Mouse (Mus musculus): ENCODE results near the gene Cdkn1b. TPM values are rescaled to one million over a fixed set of nuclear protein-coding genes. Genes with fewer than 3 reads are reported as not detected.

The Cdkn1b gene
- polyA plus RNA-seq, 1 experiment from 2014 or later: 18.9 TPM

- Histone ChIP-seq H3K9ac (no peak overlapping the region), H3K4me2 (peak overlapping the region; percentile 89), H3K4me1 (peaks cover 39% of the 10 kb centered on the region), H3K36me3 (no peaks in the 10 kb centered on the region), H3K27me3 (no peaks in the 10 kb centered on the region), H3K4me3 (no peak overlapping the region), H3K9me3 (no peaks in the 10 kb centered on the region), H3K27ac (no peak overlapping the region)
- 62% methylated on average over 4 of the region's 4 CpGs for WGBS
- ATAC-seq (ENCODE audit: insufficient number of reproducible peaks, insufficient read depth, low FRiP score, low TSS enrichment, low read depth): no peak
These were observed 3.5 kb downstream of the Cdkn1b start for GRCm38 (mm10) chr6:134923670-134924069.

GRCm38 (mm10) chr6:134924262-134924661 lies 4.1 kb downstream of the Cdkn1b start:
- 72% methylated on average over 3 of the region's 3 CpGs for WGBS
- Histone ChIP-seq H3K27ac (no peak overlapping the region), H3K9me3 (no peaks in the 10 kb centered on the region), H3K4me1 (peaks cover 41% of the 10 kb centered on the region), H3K4me3 (no peak overlapping the region), H3K4me2 (no peak overlapping the region), H3K9ac (no peak overlapping the region), H3K27me3 (no peaks in the 10 kb centered on the region), H3K36me3 (no peaks in the 10 kb centered on the region)
- no peak for ATAC-seq (ENCODE audit: insufficient number of reproducible peaks, insufficient read depth, low FRiP score, low TSS enrichment, low read depth)

GRCm38 (mm10) chr6:134925673-134926337 lies 5.6 kb downstream of the Cdkn1b start:
- no peaks in the 10 kb centered on the region for H3K36me3 ChIP-seq
- H3K9me3 ChIP-seq: no peaks in the 10 kb centered on the region
- peaks cover 50% of the 10 kb centered on the region for H3K4me1 ChIP-seq
- no peak overlapping the region for H3K4me2 ChIP-seq
- no peak for ATAC-seq (ENCODE audit: insufficient number of reproducible peaks, insufficient read depth, low FRiP score, low TSS enrichment, low read depth)
- H3K9ac ChIP-seq: no peak overlapping the region
- no peaks in the 10 kb centered on the region for H3K27me3 ChIP-seq
- 77% methylated on average over 4 of the region's 4 CpGs for WGBS
- H3K27ac ChIP-seq: no peak overlapping the region
- H3K4me3 ChIP-seq: no peak overlapping the region

- no peaks in the 10 kb centered on the region for H3K36me3 ChIP-seq
- H3K4me1 ChIP-seq: peaks cover 55% of the 10 kb centered on the region
- no peak for ATAC-seq (ENCODE audit: insufficient number of reproducible peaks, insufficient read depth, low FRiP score, low TSS enrichment, low read depth)
- H3K9me3 ChIP-seq: no peaks in the 10 kb centered on the region
- H3K27ac ChIP-seq: peak overlapping the region; percentile 100
- no peaks in the 10 kb centered on the region for H3K27me3 ChIP-seq
- WGBS: 32% methylated on average over 3 of the region's 3 CpGs
- H3K4me2 ChIP-seq: peak overlapping the region; percentile 86
- H3K4me3 ChIP-seq: peak overlapping the region; percentile 56
- H3K9ac ChIP-seq: peak overlapping the region; percentile 87
These were observed 6.1 kb downstream of the Cdkn1b start for GRCm38 (mm10) chr6:134926338-134926705.

- H3K9ac ChIP-seq: peak overlapping the region; percentile 87
- peaks cover 52% of the 10 kb centered on the region for H3K4me1 ChIP-seq
- no peaks in the 10 kb centered on the region for H3K27me3 ChIP-seq
- H3K36me3 ChIP-seq: no peaks in the 10 kb centered on the region
- ATAC-seq (ENCODE audit: insufficient number of reproducible peaks, insufficient read depth, low FRiP score, low TSS enrichment, low read depth): no peak
- WGBS: under 1% methylated on average over 63 of the region's 63 CpGs
- peak overlapping the region; percentile 100 for H3K27ac ChIP-seq
- H3K4me3 ChIP-seq: peak overlapping the region; percentile 56
- no peaks in the 10 kb centered on the region for H3K9me3 ChIP-seq
- peak overlapping the region; percentile 86 for H3K4me2 ChIP-seq
These were observed 6.8 kb downstream of the Cdkn1b start for GRCm38 (mm10) chr6:134926803-134927594.

GRCm38 (mm10) chr6:134927595-134928095 lies 7.4 kb downstream of the Cdkn1b start:
- H3K4me2 ChIP-seq: peak overlapping the region; percentile 86
- peak overlapping the region; percentile 56 for H3K4me3 ChIP-seq
- H3K4me1 ChIP-seq: peaks cover 49% of the 10 kb centered on the region
- H3K27ac ChIP-seq: peak overlapping the region; percentile 100
- H3K9me3 ChIP-seq: no peaks in the 10 kb centered on the region
- no peaks in the 10 kb centered on the region for H3K27me3 ChIP-seq
- 2% methylated on average over 13 of the region's 13 CpGs for WGBS
- no peak for ATAC-seq (ENCODE audit: insufficient number of reproducible peaks, insufficient read depth, low FRiP score, low TSS enrichment, low read depth)
- H3K9ac ChIP-seq: peak overlapping the region; percentile 87
- no peaks in the 10 kb centered on the region for H3K36me3 ChIP-seq

GRCm38 (mm10) chr6:134928096-134928888 lies 8.1 kb downstream of the Cdkn1b start:
- Histone ChIP-seq H3K9ac (peak overlapping the region; percentile 87), H3K9me3 (no peaks in the 10 kb centered on the region), H3K4me1 (peaks cover 50% of the 10 kb centered on the region), H3K4me2 (peak overlapping the region; percentile 86), H3K27me3 (no peaks in the 10 kb centered on the region), H3K36me3 (no peaks in the 10 kb centered on the region), H3K27ac (peak overlapping the region; percentile 100), H3K4me3 (peak overlapping the region; percentile 56)
- WGBS: under 1% methylated on average over 63 of the region's 63 CpGs
- ATAC-seq (ENCODE audit: insufficient number of reproducible peaks, insufficient read depth, low FRiP score, low TSS enrichment, low read depth): peak; percentile 88

GRCm38 (mm10) chr6:134928889-134929310 lies 8.7 kb downstream of the Cdkn1b start:
- Histone ChIP-seq H3K4me2 (peak overlapping the region; percentile 86), H3K27me3 (no peaks in the 10 kb centered on the region), H3K27ac (peak overlapping the region; percentile 100), H3K36me3 (no peaks in the 10 kb centered on the region), H3K4me1 (peaks cover 44% of the 10 kb centered on the region), H3K9ac (peak overlapping the region; percentile 87), H3K4me3 (peak overlapping the region; percentile 56), H3K9me3 (no peaks in the 10 kb centered on the region)
- peak; percentile 22; the same call in 1 of the 2 replicates for ATAC-seq (ENCODE audit: insufficient number of reproducible peaks, insufficient read depth, low FRiP score, low TSS enrichment, low read depth)
- 0% methylated on average over 15 of the region's 15 CpGs for whole genome bisulfite sequencing

GRCm38 (mm10) chr6:134929926-134930325 lies 9.7 kb downstream of the Cdkn1b start:
- Histone ChIP-seq H3K27me3 (no peaks in the 10 kb centered on the region), H3K9ac (peak overlapping the region; percentile 58), H3K4me1 (peaks cover 44% of the 10 kb centered on the region), H3K4me3 (peak overlapping the region; percentile 56), H3K9me3 (no peaks in the 10 kb centered on the region), H3K4me2 (peak overlapping the region; percentile 86), H3K36me3 (no peaks in the 10 kb centered on the region), H3K27ac (no peak overlapping the region)
- WGBS: 56% methylated on average over 4 of the region's 4 CpGs
- no peak for ATAC-seq (ENCODE audit: insufficient number of reproducible peaks, insufficient read depth, low FRiP score, low TSS enrichment, low read depth)

GRCm38 (mm10) chr6:134930383-134930782 lies 10.2 kb downstream of the Cdkn1b start:
- Histone ChIP-seq H3K4me3 (peak overlapping the region; percentile 56), H3K27ac (no peak overlapping the region), H3K9me3 (no peaks in the 10 kb centered on the region), H3K4me2 (peak overlapping the region; percentile 86), H3K27me3 (no peaks in the 10 kb centered on the region), H3K9ac (peak overlapping the region; percentile 58; the same call in 1 of the 2 replicates), H3K36me3 (no peaks in the 10 kb centered on the region), H3K4me1 (peaks cover 44% of the 10 kb centered on the region)
- no peak for ATAC-seq (ENCODE audit: insufficient number of reproducible peaks, insufficient read depth, low FRiP score, low TSS enrichment, low read depth)
- WGBS: 81% methylated on average over 7 of the region's 7 CpGs

GRCm38 (mm10) chr6:134931146-134931545 lies 10.9 kb downstream of the Cdkn1b start:
- H3K4me1 ChIP-seq: peaks cover 44% of the 10 kb centered on the region
- WGBS: 71% methylated on average over 3 of the region's 3 CpGs
- H3K4me3 ChIP-seq: 0 out of 2 replicates have a peak overlapping the region, but pooled peaks have one; percentile 5
- H3K27me3 ChIP-seq: no peaks in the 10 kb centered on the region
- no peaks in the 10 kb centered on the region for H3K36me3 ChIP-seq
- no peaks in the 10 kb centered on the region for H3K9me3 ChIP-seq
- no peak overlapping the region for H3K27ac ChIP-seq
- no peak overlapping the region for H3K9ac ChIP-seq
- ATAC-seq (ENCODE audit: insufficient number of reproducible peaks, insufficient read depth, low FRiP score, low TSS enrichment, low read depth): no peak
- peak overlapping the region; percentile 86 for H3K4me2 ChIP-seq

All from embryonic facial prominence, embryonic 13.5 days (tissue).